Mouse (Mus musculus) forebrain, postnatal 0 days (tissue): ENCODE measurements around the gene Klhl32. TPM values are rescaled to one million over a fixed set of nuclear protein-coding genes. Genes with fewer than 3 reads are reported as not detected.
A peak's percentile ranks its signal among the peaks of the same experiment; 100 is the strongest.

Experiments used
- ATAC-seq: fragments of 200-750 bp; cut with Nextera tagmentation; 2 replicates; pipeline ENCODE4 v1.8.0; 2017; ENCODE audit warnings: mild to moderate bottlenecking, moderate library complexity
- DNase-seq: peaks from one replicate; pipeline ENCODE4 v3.0.0-alpha.2; 2015
- H3K27ac ChIP-seq: fragments of 300-500 bp; sonication (generic); 2 replicates; pipeline ENCODE4 v1.5.1; 2014; ENCODE audit warnings: low read depth, mild to moderate bottlenecking, antibody characterized with exemption, low read length, moderate library complexity, mixed read lengths
- H3K27me3 ChIP-seq: fragments of 300-500 bp; sonication (generic); 2 replicates; pipeline ENCODE4 v1.6.1; 2014; ENCODE audit warnings: mild to moderate bottlenecking, low read length, mixed read lengths; ENCODE audit not compliant: insufficient read depth
- H3K36me3 ChIP-seq: fragments of 300-500 bp; sonication (generic); 2 replicates; pipeline ENCODE4 v1.6.1; 2014; ENCODE audit warnings: mild to moderate bottlenecking, moderate library complexity; ENCODE audit not compliant: insufficient read depth
- H3K4me1 ChIP-seq: fragments of 300-500 bp; sonication (generic); 2 replicates; pipeline ENCODE4 v1.6.1; 2014; ENCODE audit warnings: antibody characterized with exemption; ENCODE audit not compliant: insufficient read depth
- H3K4me2 ChIP-seq: fragments of 300-500 bp; sonication (generic); 2 replicates; pipeline ENCODE4 v1.6.1; 2014; ENCODE audit warnings: low read depth, mild to moderate bottlenecking, moderate library complexity
- H3K4me3 ChIP-seq: fragments of 300-500 bp; sonication (generic); 2 replicates; pipeline ENCODE4 v1.5.1; 2014; ENCODE audit warnings: low read depth, low read length, mixed read lengths
- H3K9ac ChIP-seq: fragments of 300-500 bp; sonication (generic); 2 replicates; pipeline ENCODE4 v1.6.1; 2014; ENCODE audit warnings: mild to moderate bottlenecking
- H3K9me3 ChIP-seq: fragments of 300-500 bp; sonication (generic); 2 replicates; pipeline ENCODE4 v1.6.1; 2016; ENCODE audit warnings: low read length
- CTCF ChIP-seq: sonication (generic); IDR thresholded peaks from 2 replicates; pipeline ENCODE4 v1.5.1; 2016; ENCODE audit warnings: antibody characterized with exemption, control low read depth, low read depth
- WGBS: fragments of 180-500 bp; shearing (Covaris S2); extraction: QIAGEN DNeasy Blood & Tissue Kit; methylation state at CpG from one replicate; pipeline ENCODE4 v1.1.7; 2014; 5-methylcytosine and 5-hydroxymethylcytosine counted together
- polyA plus RNA-seq: library from polyadenylated mRNA; unstranded; fragments of >200 nt; fragmentation: Nextera tagmentation; extraction: Ambion mirVana; gene quantifications from 2 replicates; pipeline ENCODE4 v1.2.1, GENCODE M21; 2015
- total RNA-seq: library from RNA; depleted of rRNA; stranded (reverse); fragments of >200 nt; gene quantifications from 2 replicates; pipeline ENCODE4 v1.2.3, GENCODE M21; 2014; rRNA removed

Klhl32 gene
- 18.8 and 20.5 TPM in 2 replicates for total RNA-seq
- polyA plus RNA-seq, result 18.9 and 29.6 TPM in 2 replicates

DNA sequence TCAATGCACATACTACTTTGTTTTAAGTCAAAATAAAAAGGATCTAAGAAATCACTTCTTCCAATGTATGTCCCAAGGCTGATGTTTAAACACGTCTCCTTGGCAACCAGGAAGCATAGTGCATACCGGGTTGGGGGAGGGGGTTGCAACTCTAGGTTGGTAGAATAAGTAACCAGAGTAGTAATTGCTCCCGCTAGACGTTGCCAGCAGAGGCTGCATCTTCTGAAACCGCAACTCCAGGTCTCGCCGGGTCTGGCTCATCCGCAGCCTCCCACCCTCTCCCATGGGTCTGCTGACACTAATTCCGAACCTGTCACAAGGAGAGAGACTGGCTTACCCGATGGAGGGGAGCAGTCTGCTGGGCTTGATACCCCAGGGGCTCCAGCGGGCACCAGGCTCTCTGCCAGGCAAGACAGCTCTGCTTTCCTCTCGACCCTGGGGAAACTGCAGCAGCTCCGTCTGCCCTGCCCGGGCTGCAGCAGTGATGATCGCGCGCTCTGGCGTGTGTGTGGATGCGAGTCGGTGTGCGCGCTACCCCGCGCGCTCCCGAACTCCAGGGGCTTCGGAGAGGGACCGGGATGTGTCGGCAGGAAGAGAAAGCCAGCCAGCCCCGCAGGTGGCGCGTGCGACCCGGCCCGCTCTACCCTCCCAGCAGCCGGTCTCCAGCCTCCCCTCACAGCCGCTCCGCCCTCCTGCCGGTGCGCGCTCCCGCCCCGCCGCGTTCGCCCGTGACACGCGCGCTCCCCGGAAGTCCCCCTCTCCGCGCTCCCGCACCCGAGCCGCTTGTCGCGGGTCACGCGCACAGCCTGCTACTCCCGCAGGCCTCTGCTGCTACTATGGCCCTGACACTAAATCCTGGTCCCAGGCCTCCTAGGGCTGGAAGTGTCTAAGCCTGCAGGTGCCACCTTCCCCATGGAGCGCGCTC is at the start of gene Klhl32:
Gene Klhl32 (minus strand): TSS at position 724 of the 925 bp plus-strand sequence.
- Histone ChIP-seq H3K27me3 (no peaks in the 10 kb centered on the region), H3K4me3 (peak within 1 kb of the TSS; percentile 64), H3K9me3 (no peaks in the 10 kb centered on the region), H3K9ac (peak within 1 kb of the TSS; percentile 80), H3K27ac (peak within 1 kb of the TSS; percentile 95), H3K36me3 (no peaks in the 10 kb centered on the region), H3K4me1 (peaks cover 14% of the 10 kb centered on the region; the same call in 1 of the 2 replicates), H3K4me2 (peak within 1 kb of the TSS; percentile 65)
- peak; percentile 96 for ATAC-seq
- TF ChIP-seq CTCF, result no peak
- peak; percentile 92 for DNase-seq
- under 1% methylated on average over 58 of the region's 63 CpGs for WGBS

DNA sequence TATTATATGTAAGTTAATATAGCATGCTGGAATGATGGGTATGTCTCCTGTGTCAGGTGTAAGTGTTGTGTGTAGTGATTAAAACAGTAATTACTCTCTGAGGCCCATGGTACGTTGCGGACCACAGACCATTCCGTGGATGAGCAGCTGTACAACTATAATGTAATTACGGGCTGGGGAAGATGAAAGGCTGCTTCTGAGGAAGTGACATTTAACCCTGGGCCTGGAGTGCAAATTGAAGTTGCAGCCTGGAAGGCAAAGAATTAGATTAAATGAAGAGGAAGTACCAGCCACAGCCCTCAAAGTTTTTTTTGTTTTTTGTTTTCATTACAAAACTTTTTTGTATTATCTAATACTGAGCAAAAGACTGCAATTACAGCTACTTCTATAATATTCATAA is 48.2 kb upstream of the Klhl32 start:
- no peak overlapping the region for H3K9ac ChIP-seq
- no peak for DNase-seq
- 0 out of 2 replicates have a peak, but pooled peaks cover 6% of the 10 kb centered on the region for H3K4me1 ChIP-seq
- H3K4me3 ChIP-seq, result peak overlapping the region; percentile 84
- TF ChIP-seq CTCF, result no peak
- no peaks in the 10 kb centered on the region for H3K27me3 ChIP-seq
- ATAC-seq, result no peak
- no peaks in the 10 kb centered on the region for H3K9me3 ChIP-seq
- peak overlapping the region; percentile 54 for H3K4me2 ChIP-seq
- WGBS, result 26% methylated on average over 4 of the region's 4 CpGs
- H3K36me3 ChIP-seq, result peaks cover 22% of the 10 kb centered on the region
- H3K27ac ChIP-seq, result no peak overlapping the region

DNA sequence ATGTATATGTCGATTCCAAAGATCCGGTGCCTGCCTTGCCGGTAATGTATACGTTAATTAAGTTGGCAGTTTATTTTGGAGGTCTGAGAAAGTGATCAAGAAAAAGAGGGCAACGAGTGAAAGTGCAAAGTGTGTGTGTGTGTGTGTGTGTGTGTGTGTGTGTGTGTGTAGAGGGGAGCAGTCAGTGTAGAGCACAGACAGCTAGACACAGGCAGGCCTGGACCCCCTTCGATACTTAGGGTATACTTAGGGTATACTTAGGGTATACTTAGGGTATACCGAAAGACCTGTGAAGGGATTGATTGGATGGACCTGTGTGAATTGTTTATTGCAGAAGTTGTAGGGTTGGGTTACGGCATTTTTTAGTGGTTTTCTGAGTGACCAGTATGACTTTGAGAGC is 47.7 kb upstream of the Klhl32 start:
- Histone ChIP-seq H3K4me1 (0 out of 2 replicates have a peak, but pooled peaks cover 6% of the 10 kb centered on the region), H3K4me2 (peak overlapping the region; percentile 54), H3K27me3 (no peaks in the 10 kb centered on the region), H3K4me3 (peak overlapping the region; percentile 84), H3K36me3 (peaks cover 22% of the 10 kb centered on the region), H3K27ac (no peak overlapping the region), H3K9me3 (no peaks in the 10 kb centered on the region), H3K9ac (peak overlapping the region; percentile 79)
- TF ChIP-seq CTCF, result no peak
- no peak for ATAC-seq
- DNase-seq, result peak; percentile 21
- WGBS, result 22% methylated on average over 8 of the region's 8 CpGs

DNA sequence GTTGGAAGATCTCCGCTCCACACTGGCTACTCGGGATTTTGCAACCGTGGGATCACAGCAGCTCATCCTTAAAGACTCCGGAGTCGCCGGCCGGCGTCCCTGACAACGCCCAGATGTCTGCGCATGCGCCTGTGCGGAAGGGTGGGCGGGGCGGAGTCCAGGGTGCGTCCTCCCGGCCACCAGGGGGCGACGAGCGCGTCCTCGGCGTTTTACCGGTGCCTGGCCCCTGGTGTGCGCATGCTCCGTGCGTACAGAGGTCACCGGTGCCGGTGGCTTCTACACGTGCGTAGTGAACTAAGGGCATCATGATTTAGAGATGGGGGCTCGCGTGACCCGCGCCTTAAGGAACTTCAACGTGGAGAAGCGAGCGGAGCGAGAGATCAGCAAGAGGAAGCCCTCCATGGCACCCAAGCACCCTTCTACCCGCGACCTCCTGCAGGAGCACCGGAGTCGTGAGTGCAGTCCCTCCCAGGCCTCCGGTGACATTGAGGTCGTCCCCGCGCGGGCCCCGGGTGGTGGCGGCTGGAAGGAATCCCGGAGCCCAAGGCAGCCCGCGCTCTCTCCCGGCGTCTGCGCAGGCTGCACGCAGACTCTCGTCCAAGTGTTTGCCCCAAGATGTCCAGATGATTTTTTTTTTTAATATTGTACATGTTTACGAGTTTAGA is 47.1 kb upstream of the Klhl32 start, which contains the start of gene Ndufaf4:
Gene Ndufaf4 (plus strand): TSS at position 233 of the 665 bp plus-strand sequence.
- TF ChIP-seq CTCF, result peak; percentile 99
- peak; percentile 99 for ATAC-seq
- peak within 1 kb of the TSS; percentile 79 for H3K9ac ChIP-seq
- H3K4me1 ChIP-seq, result 0 out of 2 replicates have a peak, but pooled peaks cover 6% of the 10 kb centered on the region
- DNase-seq, result peak; percentile 98
- peaks cover 18% of the 10 kb centered on the region for H3K36me3 ChIP-seq
- H3K27me3 ChIP-seq, result no peaks in the 10 kb centered on the region
- peak within 1 kb of the TSS; percentile 57; the same call in 1 of the 2 replicates for H3K27ac ChIP-seq
- H3K4me2 ChIP-seq, result peak within 1 kb of the TSS; percentile 54
- H3K9me3 ChIP-seq, result no peaks in the 10 kb centered on the region
- peak within 1 kb of the TSS; percentile 84 for H3K4me3 ChIP-seq
- under 1% methylated on average over 58 of the region's 58 CpGs for WGBS

DNA sequence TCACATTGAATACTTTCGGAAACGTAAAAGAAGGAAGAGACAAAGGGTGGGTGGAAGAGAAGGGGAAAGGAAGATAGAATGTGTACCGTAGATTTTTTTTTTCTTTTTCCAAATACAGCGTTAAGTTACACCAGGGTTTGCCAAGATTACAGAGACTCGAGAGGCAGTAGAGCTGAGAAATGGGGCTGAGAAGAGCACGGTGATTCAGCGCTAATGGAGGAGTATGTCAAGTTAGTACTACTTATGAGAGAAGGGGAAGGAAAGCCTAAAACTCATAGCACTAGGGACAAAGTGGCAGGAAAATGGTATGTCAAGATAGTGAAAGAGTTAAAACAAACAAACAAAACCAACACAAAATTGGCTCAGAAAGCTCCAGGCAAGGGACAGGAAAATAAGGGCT is 46.4 kb upstream of the Klhl32 start:
- WGBS, result 10% methylated on average over 7 of the region's 7 CpGs
- no peaks in the 10 kb centered on the region for H3K27me3 ChIP-seq
- H3K36me3 ChIP-seq, result peaks cover 14% of the 10 kb centered on the region
- DNase-seq (no peak), ATAC-seq (peak; percentile 34)
- TF ChIP-seq CTCF, result no peak
- peak overlapping the region; percentile 54 for H3K4me2 ChIP-seq
- 0 out of 2 replicates have a peak, but pooled peaks cover 6% of the 10 kb centered on the region for H3K4me1 ChIP-seq
- no peak overlapping the region for H3K27ac ChIP-seq
- peak overlapping the region; percentile 79 for H3K9ac ChIP-seq
- H3K9me3 ChIP-seq, result no peaks in the 10 kb centered on the region
- H3K4me3 ChIP-seq, result peak overlapping the region; percentile 84

DNA sequence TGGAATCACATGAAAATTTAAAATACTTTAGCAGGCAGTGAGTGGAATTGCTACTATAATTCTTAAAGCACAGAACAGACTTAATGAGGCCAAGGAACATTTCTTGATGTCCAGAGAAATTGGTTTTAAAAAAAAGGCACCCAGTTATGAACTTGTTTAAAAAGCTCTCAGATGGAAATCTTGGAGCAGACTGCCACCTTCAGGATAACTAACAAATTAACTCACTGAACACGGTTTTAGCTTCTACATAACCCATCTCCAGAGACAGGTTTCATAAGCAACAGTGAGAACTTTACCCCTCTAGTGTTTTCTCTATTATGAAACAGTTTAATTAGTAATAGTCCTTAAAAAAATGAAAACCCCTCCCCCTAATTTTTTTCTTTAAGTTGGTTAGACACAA is 45.9 kb upstream of the Klhl32 start:
- 0% methylated on average over 1 of the region's 1 CpGs for WGBS
- H3K9me3 ChIP-seq, result no peaks in the 10 kb centered on the region
- peak; percentile 34; the same call in 1 of the 2 replicates for ATAC-seq

More for the DNA sequence above, 45.9 kb upstream of the Klhl32 start:
- TF ChIP-seq CTCF, result peak; percentile 74
- no peak overlapping the region for H3K9ac ChIP-seq
- H3K4me1 ChIP-seq, result 0 out of 2 replicates have a peak, but pooled peaks cover 6% of the 10 kb centered on the region
- H3K36me3 ChIP-seq, result peaks cover 10% of the 10 kb centered on the region
- peak overlapping the region; percentile 54 for H3K4me2 ChIP-seq
- peak; percentile 79 for DNase-seq
- no peak overlapping the region for H3K27ac ChIP-seq
- no peaks in the 10 kb centered on the region for H3K27me3 ChIP-seq
- H3K4me3 ChIP-seq, result 0 out of 2 replicates have a peak overlapping the region, but pooled peaks have one; percentile 84
